Mouse (Mus musculus): ENCODE measurements around the gene Gm15093.
"Not testable (repeated sequence)": the region's sequence is repeated elsewhere in the genome, so short reads cannot be mapped to it uniquely, and the experiment has no call there.

Gene Gm15093

DNA sequence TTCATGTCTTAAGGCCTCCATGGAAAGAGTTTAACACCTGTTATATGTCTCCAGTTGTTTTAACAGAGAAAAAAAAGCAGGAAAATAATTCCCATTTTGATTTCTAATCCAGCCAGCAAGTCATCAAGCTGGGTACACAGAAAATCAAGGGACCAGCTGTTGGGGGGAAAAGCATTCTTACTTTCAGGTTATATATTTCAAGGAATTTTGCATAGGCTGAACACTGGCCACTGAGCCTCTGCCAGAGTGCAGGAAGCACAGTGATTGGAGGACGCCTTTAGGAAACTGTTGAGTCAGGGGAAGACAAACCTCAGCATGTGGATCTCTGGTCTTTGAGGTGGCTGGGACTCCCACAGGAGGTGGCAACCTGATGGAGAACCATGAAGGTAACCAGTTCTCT lies at the start of gene Gm15093:
Gene Gm15093, plus strand, starts transcription at position 301 of the 400 bp plus-strand sequence.
- not testable (repeated sequence) for DNase-seq (ENCODE audit: low spot score in 2 of 2)
